Mouse (Mus musculus): ENCODE data around the gene Tff3.

DNA sequence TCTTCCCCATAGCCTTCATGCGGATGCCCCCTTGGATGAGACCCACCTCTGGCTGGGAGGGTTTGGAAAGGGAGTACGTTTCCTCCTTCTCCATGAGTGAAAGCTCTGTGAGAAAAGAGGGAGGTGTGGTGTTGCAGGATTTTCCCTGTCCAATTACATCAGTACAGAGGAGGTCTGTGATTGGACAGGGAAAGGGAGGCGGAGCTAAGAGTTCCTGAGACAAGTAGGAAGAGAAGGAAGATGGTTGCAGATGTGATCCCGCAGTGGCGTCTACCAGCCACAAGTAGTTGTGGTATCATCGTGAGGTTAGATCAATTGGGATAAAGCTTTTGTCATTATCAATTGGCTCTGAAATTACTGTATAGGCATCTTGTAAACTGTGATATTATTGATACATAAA, 28.5 kb upstream of the Tff3 start:
- TF ChIP-seq POLR2A (IDR thresholded peaks at IDR 0.05; ENCODE audit: low read depth, low read length), result no peak
- no peak for TF ChIP-seq MAX (IDR thresholded peaks at IDR 0.05; ENCODE audit: low read length)
- no peak for TF ChIP-seq CTCF (conservative IDR thresholded peaks at IDR 0.05 in 1 of 2, IDR thresholded peaks at IDR 0.05 in 1 of 2; ENCODE audit: low read depth in 2 of 2, low read length in 2 of 2)
- no peak for TF ChIP-seq EP300 (IDR thresholded peaks at IDR 0.05; ENCODE audit: low read length)
- TF ChIP-seq NELFE (IDR thresholded peaks at IDR 0.05; ENCODE audit: low read depth, low read length), result no peak

Measured in CH12.LX (cell line).